Mouse (Mus musculus) myocyte (in vitro differentiated cells): Measurements from ENCODE around the gene Arl8a. TPM values are rescaled to one million over a fixed set of nuclear protein-coding genes. Genes with fewer than 3 reads are reported as not detected.

Experiments used
- H3K27me3 ChIP-seq: one replicate; pipeline ENCODE4 v1.6.1; 2011; ENCODE audit not compliant: control insufficient read depth, insufficient read depth, insufficient read length
- H3K36me3 ChIP-seq: one replicate; pipeline ENCODE4 v1.6.1; 2011; ENCODE audit not compliant: control insufficient read depth, insufficient read depth
- H3K4me2 ChIP-seq: one replicate; pipeline ENCODE4 v1.6.1; 2011; ENCODE audit warnings: low read depth, control low read depth
- H3K4me3 ChIP-seq: one replicate; pipeline ENCODE4 v1.5.1; 2011; ENCODE audit warnings: mild to moderate bottlenecking, control low read depth, moderate library complexity
- H3K79me2 ChIP-seq: one replicate; pipeline ENCODE4 v1.6.1; 2011; ENCODE audit not compliant: control insufficient read depth, insufficient read depth
- H3ac ChIP-seq: one replicate; pipeline ENCODE4 v1.6.1; 2011; ENCODE audit not compliant: control insufficient read depth, insufficient read length
- CEBPB ChIP-seq: IDR thresholded peaks from 2 replicates; pipeline ENCODE4 v1.6.1; 2011; ENCODE audit warnings: mild to moderate bottlenecking, moderate library complexity; ENCODE audit not compliant: poor library complexity, insufficient read depth, severe bottlenecking
- E2F4 ChIP-seq: IDR thresholded peaks from one replicate; pipeline ENCODE4 v1.6.1; 2011; ENCODE audit warnings: mild to moderate bottlenecking, control low read depth, moderate library complexity; ENCODE audit not compliant: insufficient read depth
- MAX ChIP-seq: IDR thresholded peaks from one replicate; pipeline ENCODE4 v1.6.1; 2011; ENCODE audit warnings: low read depth, mild to moderate bottlenecking, control low read depth
- MYOD1 ChIP-seq, 3 experiments: IDR thresholded peaks; one replicate each; pipeline ENCODE4 v1.6.1; 2011; ENCODE audit warnings: control low read depth in 2 of 3, low read depth in 2 of 3, mild to moderate bottlenecking in 2 of 3, moderate library complexity in 1 of 3; ENCODE audit not compliant: insufficient read length in 2 of 3, control insufficient read depth in 1 of 3
- MYOG ChIP-seq, 3 experiments: IDR thresholded peaks; one replicate each; pipeline ENCODE4 v1.6.1; 2011; ENCODE audit warnings: control low read depth in 2 of 3, low read depth in 2 of 3, mild to moderate bottlenecking in 2 of 3; ENCODE audit not compliant: insufficient read length in 2 of 3, control insufficient read depth in 1 of 3, insufficient read depth in 1 of 3
- POLR2A ChIP-seq: IDR thresholded peaks from one replicate; pipeline ENCODE4 v1.6.1; 2011; ENCODE audit warnings: low read depth, mild to moderate bottlenecking, control low read depth, moderate library complexity; ENCODE audit not compliant: insufficient read length
- POLR2AphosphoS2 ChIP-seq: IDR thresholded peaks from one replicate; pipeline ENCODE4 v1.6.1; 2011; ENCODE audit warnings: low read depth, control low read depth; ENCODE audit not compliant: insufficient read length
- REST ChIP-seq: IDR thresholded peaks from one replicate; pipeline ENCODE4 v1.6.1; 2011; ENCODE audit warnings: mild to moderate bottlenecking, control low read depth, moderate library complexity; ENCODE audit not compliant: insufficient read depth, insufficient read length
- SRF ChIP-seq: IDR thresholded peaks from one replicate; pipeline ENCODE4 v1.6.1; 2011; ENCODE audit warnings: low read depth; ENCODE audit not compliant: control insufficient read depth, insufficient read length
- TCF12 ChIP-seq: IDR thresholded peaks from one replicate; pipeline ENCODE4 v1.6.1; 2011; ENCODE audit warnings: mild to moderate bottlenecking, control low read depth; ENCODE audit not compliant: poor library complexity, insufficient read depth, severe bottlenecking
- TCF3 ChIP-seq: IDR thresholded peaks from one replicate; pipeline ENCODE4 v1.6.1; 2011; ENCODE audit warnings: low read depth, control low read depth; ENCODE audit not compliant: insufficient read length
- USF1 ChIP-seq: IDR thresholded peaks from one replicate; pipeline ENCODE4 v1.6.1; 2011; ENCODE audit warnings: low read depth, mild to moderate bottlenecking, control low read depth, moderate library complexity
- polyA plus RNA-seq: library from polyadenylated mRNA; unstranded; fragments of >200 nt; fragmentation: generic; extraction: Trizol; gene quantifications from one replicate; pipeline ENCODE4 v1.2.1, GENCODE M21; 2012; ENCODE audit warnings: missing spikeins

Gene Arl8a
- polyA plus RNA-seq, 1 experiment = 61.2 TPM

DNA sequence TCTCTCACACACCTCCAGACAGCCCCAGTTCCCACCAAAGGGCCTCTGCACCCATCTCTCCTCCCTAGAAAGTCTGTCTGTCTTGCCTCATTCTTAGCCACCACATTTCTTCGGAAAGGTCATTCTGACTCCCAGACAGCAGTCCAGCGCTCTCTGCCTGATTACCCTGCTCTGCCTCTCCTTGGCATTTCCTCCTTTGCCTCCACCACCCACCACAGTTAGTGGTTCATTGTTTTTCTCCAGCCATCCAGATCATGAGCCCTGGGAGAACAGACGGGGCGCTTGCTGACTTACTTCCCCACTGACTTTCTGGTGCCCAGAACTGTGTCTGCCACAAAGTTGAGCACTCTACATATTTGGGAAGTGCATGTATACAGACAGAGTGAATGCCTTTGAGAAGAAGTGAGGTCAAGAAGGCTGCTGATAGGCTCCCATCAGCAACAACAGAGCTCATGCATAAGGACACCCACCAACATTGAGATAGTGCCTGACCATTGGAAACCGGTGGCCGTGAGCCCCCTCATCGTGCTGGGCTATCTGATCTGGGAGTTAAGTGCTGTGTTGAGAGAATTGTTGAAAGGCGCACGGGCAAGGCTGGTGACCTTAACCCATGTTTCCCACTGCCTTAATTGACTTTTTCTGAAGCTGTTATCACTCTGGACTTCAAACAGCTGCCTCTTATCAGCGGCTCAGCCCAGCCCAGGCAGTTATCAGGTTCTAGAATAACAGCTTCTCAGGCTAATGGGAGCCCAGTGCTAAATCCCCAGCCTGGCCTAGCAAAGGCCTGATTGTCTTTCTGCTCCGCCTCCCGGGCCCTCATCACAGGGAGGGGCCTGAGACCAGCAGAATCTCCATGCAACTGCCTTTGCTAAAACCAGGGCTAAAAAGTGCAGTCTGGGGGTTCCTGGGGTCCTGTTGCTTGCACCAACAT, 57.8 kb downstream of the Arl8a start:
- Histone ChIP-seq H3K36me3 (no peaks in the 10 kb centered on the region), H3K4me3 (no peak overlapping the region), H3K79me2 (no peaks in the 10 kb centered on the region), H3K27me3 (no peaks in the 10 kb centered on the region), H3ac (no peak overlapping the region), H3K4me2 (no peak overlapping the region)
- TF ChIP-seq TCF12 (no peak), E2F4 (no peak), TCF3 (no peak), SRF (no peak), MYOG (IDR thresholded peaks at IDR 0.05; ENCODE audit: control insufficient read depth in 1 of 3, insufficient read depth in 1 of 3, insufficient read length in 2 of 3, low read depth in 2 of 3) (no peak), MYOD1 (IDR thresholded peaks at IDR 0.05; ENCODE audit: control insufficient read depth in 1 of 3, insufficient read length in 2 of 3, low read depth in 2 of 3) (no peak), POLR2A (no peak), USF1 (no peak), POLR2AphosphoS2 (no peak), REST (no peak), MAX (no peak), CEBPB (no peak)

DNA sequence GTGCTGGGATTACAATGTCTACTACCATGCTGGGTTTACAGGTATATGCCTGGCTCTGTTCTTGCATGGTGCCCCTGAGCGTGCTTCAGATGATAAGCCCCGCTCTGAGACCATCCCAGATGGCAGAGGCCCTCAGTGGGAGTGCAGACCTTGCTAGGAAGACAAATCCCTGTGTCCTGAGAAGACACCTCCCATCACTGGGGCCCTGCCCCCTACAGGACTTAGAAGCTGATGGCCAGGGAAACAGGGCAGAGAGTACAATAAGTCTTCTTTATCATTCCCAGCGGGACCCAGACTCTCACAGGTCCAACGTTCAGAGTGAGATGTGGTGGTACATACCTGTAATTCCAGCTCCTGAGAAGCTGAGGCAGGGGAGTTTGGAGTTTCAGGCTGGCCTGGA, 58.6 kb downstream of the Arl8a start:
- Histone ChIP-seq H3K4me3 (no peak overlapping the region), H3K36me3 (no peaks in the 10 kb centered on the region), H3ac (no peak overlapping the region), H3K27me3 (no peaks in the 10 kb centered on the region), H3K4me2 (no peak overlapping the region), H3K79me2 (no peaks in the 10 kb centered on the region)
- TF ChIP-seq CEBPB (no peak), POLR2AphosphoS2 (no peak), POLR2A (no peak), TCF12 (no peak), USF1 (no peak), MYOG (IDR thresholded peaks at IDR 0.05; ENCODE audit: control insufficient read depth in 1 of 3, insufficient read depth in 1 of 3, insufficient read length in 2 of 3, low read depth in 2 of 3) (no peak), MYOD1 (IDR thresholded peaks at IDR 0.05; ENCODE audit: control insufficient read depth in 1 of 3, insufficient read length in 2 of 3, low read depth in 2 of 3) (no peak), SRF (no peak), E2F4 (no peak), REST (no peak), TCF3 (no peak), MAX (no peak)

Other genes starting within 250 kb of the Arl8a start
- gene Ppp1r12b, start 190.9 kb upstream of the Arl8a start, polyA plus RNA-seq = 4.4 TPM
- gene Ube2t, start 184.3 kb upstream of the Arl8a start, polyA plus RNA-seq = 4.0 TPM
- gene Lgr6, start 41.5 kb upstream of the Arl8a start, polyA plus RNA-seq = 2.1 TPM
- 0.26 TPM for gene Ptpn7, start 14.1 kb upstream of the Arl8a start, polyA plus RNA-seq
- gene Gpr37l1, start 20.9 kb downstream of the Arl8a start, polyA plus RNA-seq = 0.07 TPM
- gene Elf3, start 111.7 kb downstream of the Arl8a start, polyA plus RNA-seq = 0.10 TPM
- 23.2 TPM for gene Rnpep, start 137.3 kb downstream of the Arl8a start, polyA plus RNA-seq
- 172 TPM for gene Timm17a, start 167.0 kb downstream of the Arl8a start, polyA plus RNA-seq
- 7.1 TPM for gene Lmod1, start 178.0 kb downstream of the Arl8a start, polyA plus RNA-seq
- 92.0 TPM for gene Shisa4, start 228.4 kb downstream of the Arl8a start, polyA plus RNA-seq